Mouse (Mus musculus) liver, adult 2 months (tissue): ENCODE results near the gene Btk. TPM values are rescaled to one million over a fixed set of nuclear protein-coding genes. Genes with fewer than 3 reads are reported as not detected.

Source experiments
- DNase-seq: peaks from one replicate; pipeline ENCODE4 v3.0.0-alpha.2; 2011; ENCODE audit warnings: low read depth, low spot score; ENCODE audit errors: extremely low read depth
- H3K27ac ChIP-seq: fragments of 200-500 bp; replicated peaks from 2 replicates; pipeline ENCODE4 v1.5.1; 2012; ENCODE audit warnings: low read depth, mild to moderate bottlenecking, control low read depth, inconsistent platforms, low read length; ENCODE audit not compliant: insufficient read depth
- H3K27me3 ChIP-seq: fragments of 200-500 bp; 2 replicates; pipeline ENCODE4 v1.6.1; 2012; ENCODE audit warnings: mild to moderate bottlenecking, moderate library complexity, low read length, inconsistent platforms; ENCODE audit not compliant: control insufficient read depth, insufficient read depth
- H3K36me3 ChIP-seq: fragments of 200-500 bp; 2 replicates; pipeline ENCODE4 v1.6.1; 2012; ENCODE audit warnings: low read length, inconsistent platforms; ENCODE audit not compliant: control insufficient read depth, insufficient read depth
- H3K4me1 ChIP-seq: fragments of 200-500 bp; 2 replicates; pipeline ENCODE4 v1.6.1; 2011; ENCODE audit warnings: low read length; ENCODE audit not compliant: control insufficient read depth, insufficient read depth
- H3K4me3 ChIP-seq: fragments of 200-500 bp; 2 replicates; pipeline ENCODE4 v1.5.1; 2011; ENCODE audit warnings: low read depth, mild to moderate bottlenecking, control low read depth, low read length, moderate library complexity; ENCODE audit not compliant: insufficient read depth
- H3K79me2 ChIP-seq: fragments of 200-500 bp; 2 replicates; pipeline ENCODE4 v1.6.1; 2012; ENCODE audit warnings: inconsistent platforms, mild to moderate bottlenecking, low read length, moderate library complexity; ENCODE audit not compliant: control insufficient read depth, insufficient read depth
- H3K9ac ChIP-seq: fragments of 200-500 bp; 2 replicates; pipeline ENCODE4 v1.6.1; 2012; ENCODE audit warnings: low read depth, mild to moderate bottlenecking, control low read depth, inconsistent platforms, low read length
- CTCF ChIP-seq: fragments of 200-500 bp; IDR thresholded peaks from 2 replicates; pipeline ENCODE4 v1.5.1; 2011; ENCODE audit warnings: low read depth, low read length, control low read depth
- POLR2A ChIP-seq: fragments of 200-500 bp; IDR thresholded peaks from 2 replicates; pipeline ENCODE4 v1.6.1; 2011; ENCODE audit warnings: low read length, control low read depth; ENCODE audit not compliant: insufficient read depth; ENCODE audit errors: extremely low read depth
- WGBS: fragments of 180-500 bp; shearing (Covaris S2); methylation state at CpG from one replicate; pipeline ENCODE4 v1.1.7; 2018; 5-methylcytosine and 5-hydroxymethylcytosine counted together
- polyA plus RNA-seq: library from polyadenylated mRNA; depleted of rRNA; stranded (reverse); fragments of >200 nt; gene quantifications from 2 replicates; pipeline ENCODE4 v1.2.3, GENCODE M21; 2012; rRNA removed
- total RNA-seq: library from RNA; depleted of rRNA; stranded (reverse); fragments of >200 nt; gene quantifications from 2 replicates; pipeline ENCODE4 v1.2.3, GENCODE M21; 2014; rRNA removed

Btk gene
- total RNA-seq (0.83 and 0.87 TPM in 2 replicates), polyA plus RNA-seq (0.25 and 0.35 TPM in 2 replicates)

DNA sequence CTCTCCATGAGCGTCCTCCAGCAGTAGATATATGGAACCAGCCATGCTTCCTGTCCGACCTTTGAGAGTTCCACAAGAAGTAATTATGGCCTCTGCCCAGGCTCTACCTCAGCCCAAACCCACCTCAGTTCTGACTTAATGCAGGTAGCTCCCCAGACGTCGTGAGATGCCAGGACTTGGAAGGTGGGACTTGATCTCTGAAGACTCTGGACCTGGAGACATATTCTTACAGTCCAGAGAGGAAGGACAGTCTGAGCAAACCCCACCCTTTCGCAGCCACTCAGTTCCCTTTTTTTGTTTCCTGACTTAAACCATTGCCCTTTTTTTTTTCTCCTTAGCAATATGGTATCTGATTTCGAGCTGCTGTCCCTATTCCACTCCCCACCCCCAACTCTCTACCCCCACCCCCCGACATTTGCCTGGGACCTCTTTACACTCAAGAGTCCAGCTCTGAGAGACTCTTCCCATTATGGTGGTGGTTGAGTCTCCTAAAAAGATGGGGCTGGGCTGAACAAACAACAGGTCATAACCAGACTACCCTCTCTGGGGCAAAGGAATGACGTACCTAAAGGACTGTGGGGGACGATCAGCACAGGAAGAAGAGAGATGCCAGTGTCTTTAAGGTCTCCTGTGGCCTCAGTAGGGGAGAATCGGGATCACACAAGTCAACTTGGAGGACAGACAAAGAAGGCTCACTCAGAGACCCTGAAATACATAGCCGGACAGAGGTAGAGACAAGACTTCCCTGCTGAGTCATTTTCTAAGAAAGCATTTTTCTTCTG is at the start of gene Btk:
Btk (minus strand) TSS at position 683 of the 782 bp plus-strand sequence.
- no peaks in the 10 kb centered on the region for H3K79me2 ChIP-seq
- no peaks in the 10 kb centered on the region for H3K27me3 ChIP-seq
- H3K9ac ChIP-seq = no peak within 1 kb of the TSS
- no peak within 1 kb of the TSS; the same call in none of the 2 replicates for H3K27ac ChIP-seq
- H3K36me3 ChIP-seq = peaks cover 8% of the 10 kb centered on the region
- DNase-seq = no peak
- H3K4me3 ChIP-seq = 0 out of 2 replicates have a peak within 1 kb of the TSS, but pooled peaks have one; percentile 33
- no peak for TF ChIP-seq POLR2A
- no peak for TF ChIP-seq CTCF
- 80% methylated on average over 11 of the region's 11 CpGs for WGBS
- peaks cover 3% of the 10 kb centered on the region; the same call in 1 of the 2 replicates for H3K4me1 ChIP-seq

DNA sequence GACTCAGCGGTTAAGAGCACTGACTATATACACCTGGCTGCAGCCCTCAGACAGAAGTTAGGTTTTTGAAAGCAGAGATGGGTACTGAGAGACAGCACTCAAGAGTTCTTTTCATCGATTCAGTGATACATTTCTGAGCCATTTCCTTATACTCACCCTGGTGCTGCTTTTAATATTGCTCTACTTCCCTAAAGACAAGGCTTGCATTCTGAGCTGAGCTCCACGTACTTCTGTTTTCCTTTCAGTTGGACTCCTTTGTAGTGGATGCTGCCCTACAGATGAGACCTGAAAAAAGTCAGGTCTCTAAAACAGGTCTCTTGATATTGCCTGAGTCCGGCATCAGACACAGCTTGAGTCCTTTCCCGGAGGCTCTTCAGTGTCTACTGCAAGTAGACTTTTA is 49.3 kb upstream of the Btk start:
- Histone ChIP-seq H3K4me1 (peaks cover 2% of the 10 kb centered on the region; the same call in 1 of the 2 replicates), H3K36me3 (no peaks in the 10 kb centered on the region), H3K9ac (no peak overlapping the region), H3K27ac (no peak overlapping the region), H3K4me3 (no peak overlapping the region), H3K79me2 (no peaks in the 10 kb centered on the region), H3K27me3 (no peaks in the 10 kb centered on the region)
- DNase-seq = no peak
- WGBS = 94% methylated on average over 5 of the region's 5 CpGs
- TF ChIP-seq CTCF (no peak), POLR2A (no peak)

DNA sequence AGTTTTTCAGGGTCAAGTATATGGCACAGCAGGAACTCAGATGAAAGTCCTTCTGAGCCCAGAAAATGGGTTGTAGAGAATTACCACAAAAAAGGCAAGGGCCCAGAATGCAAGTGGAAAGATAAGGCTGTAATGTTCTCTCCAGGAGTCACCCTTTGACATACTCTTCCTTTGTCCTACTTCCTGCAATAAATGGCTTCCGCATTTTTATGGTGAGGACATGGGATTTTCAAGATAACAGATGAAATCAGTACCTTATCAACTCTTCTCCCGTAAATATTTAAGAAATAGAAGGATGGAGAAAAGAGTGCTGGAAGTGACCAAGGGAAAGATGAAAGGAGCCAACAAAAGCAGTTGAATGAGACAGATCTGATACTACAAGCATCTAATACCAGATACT is 44.8 kb upstream of the Btk start:
- Histone ChIP-seq H3K36me3 (no peaks in the 10 kb centered on the region), H3K9ac (no peak overlapping the region), H3K4me1 (no peaks in the 10 kb centered on the region), H3K27me3 (no peaks in the 10 kb centered on the region), H3K27ac (no peak overlapping the region), H3K4me3 (no peak overlapping the region), H3K79me2 (no peaks in the 10 kb centered on the region)
- 68% methylated on average over 2 of the region's 2 CpGs for WGBS
- no peak for TF ChIP-seq CTCF
- TF ChIP-seq POLR2A = no peak
- DNase-seq = no peak

DNA sequence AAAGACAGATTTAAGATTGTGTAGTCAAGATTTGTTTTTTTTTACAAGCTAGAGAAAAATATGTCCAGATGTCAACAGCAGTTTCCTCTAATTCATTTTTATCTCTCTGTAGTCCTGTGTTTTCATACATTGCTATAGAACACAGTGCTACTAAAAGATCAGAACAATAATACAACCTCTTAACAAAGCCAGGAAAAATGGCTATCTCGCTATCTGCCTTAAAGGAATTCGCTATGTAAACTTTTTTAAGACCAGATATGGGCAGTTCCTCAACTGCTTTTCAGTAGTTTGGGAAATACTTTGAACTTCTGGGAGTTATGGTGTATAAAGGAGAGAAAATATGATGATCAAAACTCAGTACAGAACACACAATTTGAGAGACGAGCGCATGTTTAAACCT is 40.0 kb upstream of the Btk start:
- WGBS = 69% methylated on average over 4 of the region's 4 CpGs
- Histone ChIP-seq H3K79me2 (no peaks in the 10 kb centered on the region), H3K27ac (no peak overlapping the region), H3K9ac (no peak overlapping the region), H3K27me3 (no peaks in the 10 kb centered on the region), H3K36me3 (no peaks in the 10 kb centered on the region), H3K4me1 (no peaks in the 10 kb centered on the region), H3K4me3 (no peak overlapping the region)
- no peak for TF ChIP-seq CTCF
- no peak for TF ChIP-seq POLR2A
- no peak for DNase-seq

DNA sequence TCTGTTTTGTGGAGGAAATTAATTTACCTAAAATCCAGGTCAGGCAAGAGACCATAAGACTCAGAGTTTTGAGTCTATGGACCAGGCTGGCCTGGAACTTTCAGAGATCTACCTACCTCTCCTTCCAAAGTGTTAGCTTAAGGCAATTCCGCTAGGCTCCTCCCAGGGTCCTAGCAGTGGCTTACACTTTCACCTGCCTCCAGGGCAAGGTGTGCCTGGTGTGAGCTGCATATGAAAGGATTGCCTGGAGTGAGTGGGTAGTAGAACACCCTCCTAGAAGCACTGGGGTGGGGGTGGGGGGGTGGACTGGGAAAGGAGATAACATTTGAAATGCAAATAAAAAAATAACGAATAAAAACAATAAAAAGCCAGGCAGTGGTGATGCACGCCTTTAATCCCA is 38.3 kb upstream of the Btk start:
- Histone ChIP-seq H3K36me3 (no peaks in the 10 kb centered on the region), H3K4me3 (no peak overlapping the region), H3K79me2 (no peaks in the 10 kb centered on the region), H3K4me1 (no peaks in the 10 kb centered on the region), H3K27me3 (no peaks in the 10 kb centered on the region), H3K27ac (no peak overlapping the region), H3K9ac (no peak overlapping the region)
- no peak for DNase-seq
- WGBS = 78% methylated on average over 3 of the region's 3 CpGs
- TF ChIP-seq POLR2A (no peak), CTCF (no peak)

DNA sequence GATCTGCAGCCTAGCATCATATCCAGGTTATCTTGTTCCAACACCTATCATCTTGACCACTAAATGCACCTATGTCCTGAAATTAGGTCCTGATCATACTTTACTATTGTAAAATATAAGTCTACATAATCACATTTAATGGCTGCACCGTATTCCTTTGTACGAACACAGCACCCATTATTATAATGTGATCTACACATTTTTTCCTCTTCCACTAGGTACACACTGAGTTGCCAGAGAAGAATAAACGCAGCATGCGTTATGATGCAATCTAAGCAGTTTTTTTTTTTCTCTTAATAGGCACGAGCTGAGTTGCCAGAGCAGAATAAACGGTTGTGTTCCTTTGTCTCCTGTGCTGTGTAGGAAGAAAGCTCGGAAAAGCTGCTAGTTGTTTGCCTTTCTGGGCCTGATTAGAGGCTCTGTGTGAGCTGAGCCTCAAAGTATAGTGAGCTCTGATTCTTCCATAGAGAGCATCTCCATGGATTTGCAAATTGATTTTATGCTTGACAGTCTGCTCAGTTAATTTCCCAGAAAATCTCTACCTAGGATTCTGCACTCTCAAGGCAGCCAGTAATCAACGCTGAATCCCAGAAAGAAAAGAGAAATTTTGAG is 37.0 kb upstream of the Btk start:
- 46% methylated on average over 8 of the region's 8 CpGs for WGBS
- Histone ChIP-seq H3K79me2 (no peaks in the 10 kb centered on the region), H3K27me3 (no peaks in the 10 kb centered on the region), H3K4me1 (no peaks in the 10 kb centered on the region), H3K36me3 (no peaks in the 10 kb centered on the region), H3K9ac (no peak overlapping the region), H3K27ac (no peak overlapping the region), H3K4me3 (no peak overlapping the region)
- DNase-seq = no peak
- TF ChIP-seq POLR2A (no peak), CTCF (no peak)
